Mouse (Mus musculus) MEL (cell line): ENCODE data around the gene Daglb. TPM values are rescaled to one million over a fixed set of nuclear protein-coding genes. Genes with fewer than 3 reads are reported as not detected.
A peak's percentile ranks its signal among the peaks of the same experiment; 100 is the strongest.

Experiments
- DNase-seq: peaks from one replicate; pipeline ENCODE4 v3.0.0; 2011; ENCODE audit warnings: low read depth, low spot score
- H3K27ac ChIP-seq: 2 replicates; pipeline ENCODE4 v1.5.1; 2012; ENCODE audit warnings: low read depth, mild to moderate bottlenecking, control low read depth, low read length, moderate library complexity; ENCODE audit not compliant: control insufficient read depth
- H3K27me3 ChIP-seq, 2 experiments: fragments of 150-350 bp in 1 of 2; sonication (generic) in 1 of 2; 2 replicates each; pipeline ENCODE4 v1.6.1; 2012; ENCODE audit warnings: low read length in 2 of 2, mild to moderate bottlenecking in 2 of 2, improper control_type of control experiment in 1 of 2, moderate library complexity in 1 of 2; ENCODE audit not compliant: insufficient read depth in 2 of 2, control insufficient read depth in 1 of 2
- H3K36me3 ChIP-seq, 2 experiments: 2 replicates each; pipeline ENCODE4 v1.6.1; 2012 to 2014; ENCODE audit warnings: low read length in 2 of 2, improper control_type of control experiment in 1 of 2, inconsistent platforms in 1 of 2, mild to moderate bottlenecking in 1 of 2; ENCODE audit not compliant: insufficient read depth in 2 of 2, control insufficient read depth in 1 of 2
- H3K4me1 ChIP-seq, 2 experiments: fragments of 150-350 bp in 1 of 2; sonication (generic) in 1 of 2; 2 replicates each; pipeline ENCODE4 v1.6.1; 2012; ENCODE audit warnings: low read length in 2 of 2, improper control_type of control experiment in 1 of 2, mild to moderate bottlenecking in 1 of 2; ENCODE audit not compliant: insufficient read depth in 2 of 2, control insufficient read depth in 1 of 2
- H3K4me3 ChIP-seq, 2 experiments: fragments of 150-350 bp in 1 of 2; sonication (generic) in 1 of 2; 2 replicates each; pipeline ENCODE4 v1.5.1; 2012; ENCODE audit warnings: low read depth in 2 of 2, low read length in 2 of 2, mild to moderate bottlenecking in 2 of 2, moderate library complexity in 2 of 2, control low read depth in 1 of 2, improper control_type of control experiment in 1 of 2; ENCODE audit not compliant: control insufficient read depth in 1 of 2, insufficient read depth in 1 of 2
- H3K79me2 ChIP-seq: 2 replicates; pipeline ENCODE4 v1.6.1; 2012; ENCODE audit warnings: mild to moderate bottlenecking, low read length, moderate library complexity; ENCODE audit not compliant: control insufficient read depth, poor library complexity, insufficient read depth
- H3K9ac ChIP-seq: 2 replicates; pipeline ENCODE4 v1.6.1; 2012; ENCODE audit warnings: low read depth, mild to moderate bottlenecking, control low read depth, low read length, moderate library complexity; ENCODE audit not compliant: control insufficient read depth, poor library complexity, severe bottlenecking
- H3K9me3 ChIP-seq: fragments of 150-350 bp; sonication (generic); replicated peaks from 2 replicates; pipeline ENCODE4 v1.6.1; 2012; ENCODE audit warnings: mild to moderate bottlenecking, low read length, improper control_type of control experiment, moderate library complexity; ENCODE audit not compliant: insufficient read depth
- CHD1 ChIP-seq: IDR thresholded peaks from 2 replicates; pipeline ENCODE4 v1.6.1; 2012; ENCODE audit warnings: low read depth, mild to moderate bottlenecking, inconsistent platforms, low read length, improper control_type of control experiment
- CHD2 ChIP-seq: IDR thresholded peaks from 2 replicates; pipeline ENCODE4 v1.6.1; 2011; ENCODE audit warnings: low read length, improper control_type of control experiment
- EP300 ChIP-seq, 2 experiments: IDR thresholded peaks; 2 replicates each; pipeline ENCODE4 v1.6.1; 2011; ENCODE audit warnings: improper control_type of control experiment in 2 of 2, low read length in 2 of 2, low read depth in 1 of 2, mild to moderate bottlenecking in 1 of 2
- ETS1 ChIP-seq: IDR thresholded peaks from 2 replicates; pipeline ENCODE4 v1.6.1; 2012; ENCODE audit warnings: low read depth, mild to moderate bottlenecking, inconsistent platforms, low read length, improper control_type of control experiment, moderate library complexity
- GABPA ChIP-seq: IDR thresholded peaks from 2 replicates; pipeline ENCODE4 v1.6.1; 2012; ENCODE audit warnings: low read depth, mild to moderate bottlenecking, inconsistent platforms, low read length, improper control_type of control experiment, moderate library complexity
- GATA1 ChIP-seq: IDR thresholded peaks from 2 replicates; pipeline ENCODE4 v1.6.1; 2011; ENCODE audit warnings: low read depth, low read length, improper control_type of control experiment
- HCFC1 ChIP-seq: IDR thresholded peaks from 2 replicates; pipeline ENCODE4 v1.6.1; 2012; ENCODE audit warnings: low read depth, mild to moderate bottlenecking, inconsistent platforms, low read length, improper control_type of control experiment, moderate library complexity
- MAX ChIP-seq: IDR thresholded peaks from 2 replicates; pipeline ENCODE4 v1.6.1; 2011; ENCODE audit warnings: low read length, improper control_type of control experiment
- MAZ ChIP-seq: IDR thresholded peaks from 2 replicates; pipeline ENCODE4 v1.6.1; 2012; ENCODE audit warnings: low read depth, mild to moderate bottlenecking, inconsistent platforms, low read length, improper control_type of control experiment
- MYB ChIP-seq: IDR thresholded peaks from 2 replicates; pipeline ENCODE4 v1.6.1; 2011; ENCODE audit warnings: mild to moderate bottlenecking, low read depth, low read length, improper control_type of control experiment
- NELFE ChIP-seq: IDR thresholded peaks from 2 replicates; pipeline ENCODE4 v1.6.1; 2011; ENCODE audit warnings: low read depth, low read length, improper control_type of control experiment
- POLR2A ChIP-seq, 2 experiments: IDR thresholded peaks; 2 replicates each; pipeline ENCODE4 v1.6.1; 2011 to 2012; ENCODE audit warnings: low read length in 2 of 2, mild to moderate bottlenecking in 2 of 2, control low read depth in 1 of 2, improper control_type of control experiment in 1 of 2, low read depth in 1 of 2, moderate library complexity in 1 of 2; ENCODE audit not compliant: control insufficient read depth in 1 of 2, insufficient read depth in 1 of 2, poor library complexity in 1 of 2
- RCOR1 ChIP-seq: IDR thresholded peaks from 2 replicates; pipeline ENCODE4 v1.6.1; 2012; ENCODE audit warnings: low read depth, mild to moderate bottlenecking, inconsistent platforms, low read length, improper control_type of control experiment
- SIN3A ChIP-seq: IDR thresholded peaks from 2 replicates; pipeline ENCODE4 v1.6.1; 2012; ENCODE audit warnings: low read length, improper control_type of control experiment, inconsistent platforms
- SMC3 ChIP-seq: IDR thresholded peaks from 2 replicates; pipeline ENCODE4 v1.6.1; 2011; ENCODE audit warnings: low read depth, low read length, improper control_type of control experiment
- TAL1 ChIP-seq: IDR thresholded peaks from 2 replicates; pipeline ENCODE4 v1.6.1; 2012; ENCODE audit warnings: mild to moderate bottlenecking, inconsistent platforms, low read length, moderate library complexity, mixed read lengths
- TBP ChIP-seq: IDR thresholded peaks from 2 replicates; pipeline ENCODE4 v1.8.0; 2011; ENCODE audit warnings: low read depth, low read length, improper control_type of control experiment
- TCF12 ChIP-seq: IDR thresholded peaks from 2 replicates; pipeline ENCODE4 v1.6.1; 2014; ENCODE audit warnings: low read depth, mild to moderate bottlenecking, inconsistent platforms, low read length, improper control_type of control experiment, moderate library complexity
- USF2 ChIP-seq, 2 experiments: IDR thresholded peaks; 2 replicates each; pipeline ENCODE4 v1.6.1; 2011 to 2012; ENCODE audit warnings: improper control_type of control experiment in 2 of 2, low read length in 2 of 2, borderline replicate concordance in 1 of 2, inconsistent platforms in 1 of 2, low read depth in 1 of 2, mild to moderate bottlenecking in 1 of 2; ENCODE audit not compliant: insufficient read depth in 1 of 2
- ZMIZ1 ChIP-seq: IDR thresholded peaks from 2 replicates; pipeline ENCODE4 v1.6.1; 2012; ENCODE audit warnings: low read depth, mild to moderate bottlenecking, inconsistent platforms, low read length, improper control_type of control experiment, moderate library complexity
- polyA plus RNA-seq, 2 experiments: library from polyadenylated mRNA; stranded (reverse) in 1 of 2; unstranded in 1 of 2; fragments of >175 nt in 1 of 2; fragments of >200 nt in 1 of 2; gene quantifications; 2 replicates each; pipeline versions ENCODE4 v1.2.1 to v1.2.4; 2012; ENCODE audit warnings: low replicate concordance in 2 of 2, low read depth in 1 of 2; ENCODE audit not compliant: insufficient read length in 2 of 2, insufficient read depth in 1 of 2, missing spikeins in 1 of 2
- total RNA-seq: library from RNA; depleted of rRNA; stranded (reverse); fragments of 300-350 nt; gene quantifications from 2 replicates; pipeline ENCODE4 v1.2.3, GENCODE M21; 2012

Daglb gene
- total and polyA plus RNA-seq, 3 experiments, result 8.9 to 10.4 TPM; not detected in 1

GRCm38 (mm10) chr5:143517436-143517835 is 53.1 kb downstream of the Daglb start:
- peaks cover 54% of the 10 kb centered on the region for H3K79me2 ChIP-seq
- no peak overlapping the region for H3K9ac ChIP-seq
- peaks cover 7 to 20% of the 10 kb centered on the region in 2 experiments for H3K36me3 ChIP-seq
- H3K9me3 ChIP-seq, result no peaks in the 10 kb centered on the region
- H3K4me1 ChIP-seq, result peaks cover 0 to 2% of the 10 kb centered on the region in 2 experiments; a peak in 2 of 4 replicates
- no peaks in the 10 kb centered on the region for H3K27me3 ChIP-seq
- H3K4me3 ChIP-seq, result no peak overlapping the region
- TF ChIP-seq MAZ (no peak), RCOR1 (no peak), SMC3 (no peak), NELFE (no peak), MYB (no peak), POLR2A (IDR thresholded peaks at IDR 0.05; ENCODE audit: control insufficient read depth in 1 of 2, insufficient read depth in 1 of 2, low read depth in 1 of 2, low read length in 2 of 2, poor library complexity in 1 of 2) (no peak), CHD1 (no peak), MAX (no peak), TAL1 (no peak), HCFC1 (no peak), TCF12 (no peak), GATA1 (no peak), EP300 (IDR thresholded peaks at IDR 0.05; ENCODE audit: low read depth in 1 of 2, low read length in 2 of 2) (no peak), USF2 (IDR thresholded peaks at IDR 0.05; ENCODE audit: borderline replicate concordance in 1 of 2, insufficient read depth in 1 of 2, low read depth in 1 of 2, low read length in 2 of 2) (no peak), CHD2 (no peak), GABPA (no peak), ZMIZ1 (no peak)
- DNase-seq, result no peak
- no peak overlapping the region for H3K27ac ChIP-seq

DNA sequence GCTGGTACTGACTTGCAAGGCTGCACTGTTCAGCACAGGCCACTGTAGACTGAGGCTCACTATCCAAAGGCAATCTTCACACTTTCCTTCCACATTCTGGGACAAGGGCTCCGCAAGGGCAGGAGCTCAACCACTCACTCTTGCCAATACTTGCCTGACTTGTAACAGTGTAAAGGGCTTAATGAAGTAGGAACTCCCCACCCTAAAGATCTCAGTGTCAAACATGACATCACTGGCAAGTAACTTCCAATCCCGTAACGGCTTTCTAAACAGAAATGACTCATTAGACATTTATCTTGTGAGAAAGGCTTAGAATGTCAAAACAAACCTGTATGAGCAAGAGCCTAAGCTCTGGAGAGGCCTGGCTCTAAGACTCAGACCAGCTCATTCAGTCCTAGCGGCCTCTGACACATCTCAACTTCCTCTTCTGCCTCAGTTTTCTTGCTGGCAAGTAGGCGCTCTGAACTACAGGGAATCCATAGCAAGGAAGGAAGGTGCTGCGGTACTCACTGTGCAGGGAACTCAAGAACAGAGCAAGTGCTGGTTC is 53.7 kb downstream of the Daglb start:
- Histone ChIP-seq H3K27ac (peak overlapping the region; percentile 21; the same call in 1 of the 2 replicates), H3K4me3 (no peak overlapping the region), H3K4me1 (peaks cover 0 to 2% of the 10 kb centered on the region in 2 experiments; a peak in 2 of 4 replicates), H3K36me3 (peaks cover 7 to 17% of the 10 kb centered on the region in 2 experiments), H3K9me3 (no peaks in the 10 kb centered on the region), H3K9ac (no peak overlapping the region), H3K79me2 (peaks cover 60% of the 10 kb centered on the region), H3K27me3 (no peaks in the 10 kb centered on the region)
- peak; percentile 79 for DNase-seq
- TF ChIP-seq SIN3A, result 0 out of 2 replicates have a peak, but pooled peaks have one; percentile 24
- TF ChIP-seq ETS1, result peak; percentile 45; the same call in 1 of the 2 replicates
- TF ChIP-seq GATA1, result no peak
- no peak for TF ChIP-seq NELFE
- TF ChIP-seq TBP, result peak; percentile 63
